Mouse (Mus musculus): Measurements from ENCODE around the gene Olfr854. TPM values are rescaled to one million over a fixed set of nuclear protein-coding genes. Genes with fewer than 3 reads are reported as not detected.

The Olfr854 gene
- total RNA-seq (2023; ENCODE audit: inconsistent age), result not detected in 4 replicates

DNA sequence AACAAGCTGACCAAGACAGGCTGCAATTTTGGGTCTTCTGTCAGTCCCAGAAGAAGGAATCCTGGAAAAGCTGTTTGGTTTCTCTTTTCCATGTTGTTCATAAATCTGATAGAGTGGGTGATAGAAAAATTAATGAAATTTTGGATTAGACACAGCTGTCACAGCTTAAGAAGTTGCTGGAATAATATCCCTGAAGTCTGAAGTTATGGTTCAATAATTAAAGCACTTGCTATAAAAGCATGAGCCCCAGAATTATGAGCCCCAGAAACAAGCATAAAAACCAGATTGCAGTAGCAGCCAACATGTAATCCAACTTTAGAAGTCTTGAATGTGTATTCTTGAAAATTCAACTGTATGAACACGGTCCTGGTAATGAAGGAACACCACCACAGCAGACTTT is at the start of gene Olfr854:
Gene Olfr854, minus strand, starts transcription at position 101 of the 400 bp plus-strand sequence.

DNA sequence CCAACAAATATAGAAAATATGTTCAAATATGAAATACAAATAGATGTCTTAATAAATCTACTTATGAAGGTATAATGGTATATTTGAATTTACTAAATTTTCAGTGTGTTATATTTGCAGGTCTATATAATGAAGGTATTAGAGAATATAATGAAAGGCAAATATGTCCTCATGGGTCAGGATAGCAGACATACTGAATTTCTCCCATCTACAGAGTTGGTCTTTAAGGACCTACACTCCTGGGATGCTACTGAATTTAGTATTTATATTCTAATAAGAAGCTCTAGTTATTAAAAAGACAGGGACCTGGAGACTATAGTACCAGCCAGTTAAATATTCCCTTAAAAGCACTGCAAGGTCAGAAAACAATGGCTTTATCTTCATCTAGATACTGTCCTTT is 15.1 kb upstream of the Olfr854 start, which contains the start of gene Olfr855:
Gene Olfr855, plus strand, starts transcription at position 301 of the 400 bp plus-strand sequence.

DNA sequence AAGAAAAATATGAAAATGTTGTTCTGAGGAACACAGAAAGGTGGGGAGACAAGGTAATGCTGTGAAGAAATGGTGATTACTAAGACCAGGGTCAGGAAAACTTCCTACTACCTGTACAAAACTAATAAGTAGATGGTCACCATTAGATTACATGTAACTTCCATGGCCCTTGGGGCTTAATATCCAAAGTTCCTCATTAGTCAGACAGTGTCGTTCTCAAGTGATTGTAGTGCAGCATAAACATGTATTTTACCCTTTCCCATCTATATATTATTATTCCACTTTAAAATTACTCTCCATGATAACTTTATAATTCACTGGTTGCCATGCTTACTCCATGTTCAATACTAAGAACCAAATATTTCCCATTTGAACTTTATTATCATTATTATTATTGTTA is 26.2 kb downstream of the Olfr854 start, which contains the start of gene Olfr853:
Gene Olfr853, minus strand, starts transcription at position 101 of the 400 bp plus-strand sequence.

Other genes starting within 250 kb of the Olfr854 start
- not detected in 4 replicates for gene Olfr845, start 230.9 kb downstream of the Olfr854 start, total RNA-seq (2023; ENCODE audit: inconsistent age)
- not detected in 4 replicates for gene Olfr846, start 203.4 kb downstream of the Olfr854 start, total RNA-seq (2023; ENCODE audit: inconsistent age)
- gene Olfr847, start 188.7 kb downstream of the Olfr854 start, total RNA-seq (2023; ENCODE audit: inconsistent age), result not detected in 4 replicates
- gene Olfr849, start 127.1 kb downstream of the Olfr854 start, total RNA-seq (2023; ENCODE audit: inconsistent age), result not detected in 4 replicates
- gene Olfr850, start 89.1 kb downstream of the Olfr854 start, total RNA-seq (2023; ENCODE audit: inconsistent age), result not detected in 4 replicates
- gene Olfr851, start 74.1 kb downstream of the Olfr854 start, total RNA-seq (2023; ENCODE audit: inconsistent age), result not detected in 4 replicates
- not detected in 4 replicates for gene Olfr853, start 26.3 kb downstream of the Olfr854 start, total RNA-seq (2023; ENCODE audit: inconsistent age)
- not detected in 4 replicates for gene Olfr855, start 15.2 kb upstream of the Olfr854 start, total RNA-seq (2023; ENCODE audit: inconsistent age)
- gene Zfp317, start 54.7 kb upstream of the Olfr854 start, total RNA-seq (2023; ENCODE audit: inconsistent age), result 34.2 to 39.6 TPM (median 36.8 TPM) in 4 replicates
- gene Olfr857, start 142.1 kb upstream of the Olfr854 start, total RNA-seq (2023; ENCODE audit: inconsistent age), result not detected in 4 replicates
- not detected in 4 replicates for gene Olfr58, start 212.9 kb upstream of the Olfr854 start, total RNA-seq (2023; ENCODE audit: inconsistent age)
- gene Olfr859, start 237.5 kb upstream of the Olfr854 start, total RNA-seq (2023; ENCODE audit: inconsistent age), result not detected in 4 replicates

All from B cell, adult (primary cell).